22 mouse cellular contexts compared by ENCODE assay signal in genomic region chr14:30943038-30943437, GRCm38 (mm10). TPM values are rescaled to one million over a fixed set of nuclear protein-coding genes. Genes with fewer than 3 reads are reported as not detected.
DNase-seq lines count a peak whose midpoint lies in the region; ATAC-seq and TF ChIP-seq lines count a peak whose summit lies in the region.
"Had no signal": no experiment of that assay in that cellular context is flagged by ENCODE, and none has a peak within 500 bp of the region (broad histone marks: within the 10 kb centered on the region; RNA-seq: fewer than 3 reads in every experiment).

Gene Itih1 (minus strand): TSS chr14:30943289.

- no peak for DNase-seq in gastrocnemius, adult 2 months
- DNase-seq in gastrocnemius, postnatal 4 days (ENCODE audit: low spot score in 2 of 2), result no peak
- no peak for DNase-seq in lung, adult 2 months
- DNase-seq in kidney, postnatal 36 days, result peak; percentile 17 to 27
- DNase-seq in stomach, postnatal 0 days (ENCODE audit: low spot score), result no peak
- DNase-seq in right cerebral cortex, adult 18-20 months, result no peak
- no peak for DNase-seq in forebrain, postnatal 0 days
- DNase-seq: cerebellum, adult 2 months; gastrocnemius, postnatal 25 days; lung, postnatal 4 days; thymus, postnatal 4 days had no signal

- no peak for TF ChIP-seq POLR2A in lung, adult 2 months (IDR thresholded peaks at IDR 0.05; ENCODE audit: borderline replicate concordance, extremely low read depth, low read depth, low read length)

- TF ChIP-seq CTCF in gastrocnemius, adult 2 months (IDR thresholded peaks at IDR 0.05), result no peak
- no peak for TF ChIP-seq CTCF in lung, adult 2 months (IDR thresholded peaks at IDR 0.05; ENCODE audit: insufficient read depth, low read length)
- no peak for TF ChIP-seq CTCF in stomach, postnatal 0 days (IDR thresholded peaks at IDR 0.05; ENCODE audit: low read depth)
- no peak for TF ChIP-seq CTCF in forebrain, postnatal 0 days (IDR thresholded peaks at IDR 0.05; ENCODE audit: low read depth)

- 71% methylated on average over 7 of the region's 7 CpGs for WGBS in lung, embryonic 16.5 days
- 78% methylated on average over 7 of the region's 7 CpGs for WGBS in lung, adult 2 months
- 58% methylated on average over 7 of the region's 7 CpGs for WGBS in stomach, postnatal 0 days
- 89% methylated on average over 7 of the region's 7 CpGs for WGBS in forebrain, postnatal 0 days

- no peaks in the 10 kb centered on the region for H3K36me3 ChIP-seq in lung, embryonic 16.5 days (ENCODE audit: control insufficient read depth, insufficient read depth, low read length)
- no peaks in the 10 kb centered on the region for H3K36me3 ChIP-seq in stomach, postnatal 0 days (ENCODE audit: control insufficient read depth, insufficient read depth, low read length)
- H3K36me3 ChIP-seq in forebrain, postnatal 0 days (ENCODE audit: insufficient read depth), result no peaks in the 10 kb centered on the region
- H3K36me3 ChIP-seq: G1E; heart, embryonic 15.5 days; limb, embryonic 12.5 days; midbrain, embryonic 15.5 days; neural tube, embryonic 13.5 days had no signal

- ATAC-seq in lung, embryonic 16.5 days (ENCODE audit: low read depth), result no peak
- ATAC-seq in stomach, postnatal 0 days (ENCODE audit: low FRiP score, low TSS enrichment), result no peak
- ATAC-seq in forebrain, postnatal 0 days, result no peak
- ATAC-seq: midbrain, embryonic 15.5 days had no signal

- H3K9me3 ChIP-seq in lung, embryonic 16.5 days (ENCODE audit: control insufficient read depth, low read length), result no peaks in the 10 kb centered on the region
- no peaks in the 10 kb centered on the region for H3K9me3 ChIP-seq in stomach, postnatal 0 days (ENCODE audit: control insufficient read depth, low read length)
- H3K9me3 ChIP-seq in forebrain, postnatal 0 days (ENCODE audit: low read length), result no peaks in the 10 kb centered on the region
- H3K9me3 ChIP-seq: G1E; heart, embryonic 15.5 days; limb, embryonic 12.5 days; midbrain, embryonic 15.5 days; neural tube, embryonic 13.5 days had no signal

- H3K4me3 ChIP-seq in gastrocnemius, adult 2 months, result no peak within 1 kb of the TSS
- H3K4me3 ChIP-seq in lung, embryonic 16.5 days (ENCODE audit: low read length), result no peak within 1 kb of the TSS
- H3K4me3 ChIP-seq in lung, adult 2 months (replicated peaks; ENCODE audit: extremely low read depth, low read depth, low read length), result no peak within 1 kb of the TSS
- H3K4me3 ChIP-seq in stomach, postnatal 0 days (ENCODE audit: low read depth, low read length), result no peak within 1 kb of the TSS
- no peak within 1 kb of the TSS for H3K4me3 ChIP-seq in forebrain, postnatal 0 days (ENCODE audit: low read depth, low read length)
- H3K4me3 ChIP-seq: heart, embryonic 15.5 days; limb, embryonic 12.5 days; midbrain, embryonic 15.5 days; neural tube, embryonic 13.5 days had no signal

- H3K4me2 ChIP-seq in lung, embryonic 16.5 days (ENCODE audit: low read depth, low read length), result no peak within 1 kb of the TSS
- no peak within 1 kb of the TSS for H3K4me2 ChIP-seq in stomach, postnatal 0 days (replicated peaks; ENCODE audit: low read depth)
- no peak within 1 kb of the TSS for H3K4me2 ChIP-seq in forebrain, postnatal 0 days (ENCODE audit: low read depth)
- H3K4me2 ChIP-seq: heart, embryonic 15.5 days; limb, embryonic 12.5 days; midbrain, embryonic 15.5 days; neural tube, embryonic 13.5 days had no signal

- intact Hi-C loops in gastrocnemius, adult 2 months (cut with DNase I), result no loop called here

- H3K27ac ChIP-seq in gastrocnemius, adult 2 months, result peak within 1 kb of the TSS; percentile 64
- 0 out of 2 replicates have a peak within 1 kb of the TSS, but pooled peaks have one; percentile 27 for H3K27ac ChIP-seq in lung, embryonic 16.5 days (ENCODE audit: low read length)
- peak within 1 kb of the TSS; percentile 41; the same call in 1 of the 2 replicates for H3K27ac ChIP-seq in stomach, postnatal 0 days (replicated peaks)
- no peak within 1 kb of the TSS for H3K27ac ChIP-seq in forebrain, postnatal 0 days (ENCODE audit: low read depth, low read length)
- H3K27ac ChIP-seq: heart, embryonic 15.5 days; kidney, postnatal 0 days; limb, embryonic 12.5 days; midbrain, embryonic 15.5 days; neural tube, embryonic 13.5 days had no signal

- no peaks in the 10 kb centered on the region for H3K4me1 ChIP-seq in lung, embryonic 16.5 days (replicated peaks; ENCODE audit: control insufficient read depth, insufficient read depth, low read length)
- peaks cover 8% of the 10 kb centered on the region; the same call in 1 of the 2 replicates for H3K4me1 ChIP-seq in lung, adult 2 months (ENCODE audit: control insufficient read depth, insufficient read depth, low read length)
- H3K4me1 ChIP-seq in stomach, postnatal 0 days (replicated peaks; ENCODE audit: control insufficient read depth, insufficient read depth), result 0 out of 2 replicates have a peak, but pooled peaks cover 4% of the 10 kb centered on the region
- no peaks in the 10 kb centered on the region for H3K4me1 ChIP-seq in forebrain, postnatal 0 days (ENCODE audit: insufficient read depth)
- H3K4me1 ChIP-seq: heart, embryonic 15.5 days; limb, embryonic 12.5 days; midbrain, embryonic 15.5 days; neural tube, embryonic 13.5 days had no signal

- no peak within 1 kb of the TSS for H3K9ac ChIP-seq in lung, embryonic 16.5 days (ENCODE audit: low read length)
- no peak within 1 kb of the TSS for H3K9ac ChIP-seq in stomach, postnatal 0 days (ENCODE audit: low read length)
- no peak within 1 kb of the TSS for H3K9ac ChIP-seq in forebrain, postnatal 0 days
- H3K9ac ChIP-seq: heart, embryonic 15.5 days; limb, embryonic 12.5 days; midbrain, embryonic 15.5 days; neural tube, embryonic 13.5 days had no signal

- H3K27me3 ChIP-seq in lung, embryonic 16.5 days (ENCODE audit: control insufficient read depth, insufficient read depth, low read depth, low read length), result no peaks in the 10 kb centered on the region
- no peaks in the 10 kb centered on the region for H3K27me3 ChIP-seq in stomach, postnatal 0 days (ENCODE audit: control insufficient read depth, insufficient read depth, low read length)
- H3K27me3 ChIP-seq in forebrain, postnatal 0 days (ENCODE audit: insufficient read depth, low read length), result no peaks in the 10 kb centered on the region
- H3K27me3 ChIP-seq: midbrain, embryonic 15.5 days had no signal

- no peak for TF ChIP-seq EP300 in stomach, postnatal 0 days (optimal IDR thresholded peaks at IDR 0.05)

RNA-seq across cellular contexts. Expression of gene Itih1, which starts in this region (rescaled TPM):
- total RNA-seq in gastrocnemius, adult 2 months (2021), result not detected
- 1 to 10 TPM in 1 of 2 experiments, under 1 TPM in 1; 0.22 to 1.1 TPM for total RNA-seq in gastrocnemius, postnatal 4 days (2021)
- polyA plus RNA-seq in lung, embryonic 16.5 days (2015; fragmentation: Nextera tagmentation; extraction: Ambion mirVana), result 0.09 and 1.1 TPM in 2 replicates
- polyA plus RNA-seq in lung, adult 2 months (2012; rRNA removed), result 1.1 and 1.4 TPM in 2 replicates
- polyA plus RNA-seq in stomach, postnatal 0 days (2015; fragmentation: Nextera tagmentation; extraction: Ambion mirVana), result 0.21 and 0.40 TPM in 2 replicates
- not detected in 2 replicates for total RNA-seq in forebrain, postnatal 0 days (2014; rRNA removed)
- not detected in 2 replicates for polyA plus RNA-seq in forebrain, postnatal 0 days (2015; fragmentation: Nextera tagmentation; extraction: Ambion mirVana)
- total RNA-seq: G1E; gastrocnemius, postnatal 25 days; left cerebral cortex, adult 18-20 months had no signal
- polyA plus RNA-seq: C2C12; cerebellum, adult 2 months; G1E; hindbrain, embryonic 11.5 days; midbrain, embryonic 15.5 days; testis, adult 2 months had no signal

Comparison
In these comparisons a context has a peak if more than half of its experiments do, and no peak if none do; other contexts are left out.
1. DNase-seq: peak in kidney, postnatal 36 days (2 of 2); none in gastrocnemius, adult 2 months (single experiment), gastrocnemius, postnatal 4 days (0 of 2), lung, adult 2 months (single experiment), stomach, postnatal 0 days (single experiment), right cerebral cortex, adult 18-20 months (single experiment) and forebrain, postnatal 0 days (single experiment).